Mouse (Mus musculus): ENCODE results near the gene Rap1gap2. TPM values are rescaled to one million over a fixed set of nuclear protein-coding genes. Genes with fewer than 3 reads are reported as not detected.

Gene Rap1gap2
- 100 to 1,000 TPM; 179 to 181 TPM for total RNA-seq (2021)
- long read RNA-seq, experiment 1, full-length matches to known transcripts: 5 of 118 reads
- long read RNA-seq, experiment 1, partial matches to known transcripts: 16 of 118 reads
- long read RNA-seq, experiment 1, other reads (novel, unspliced or antisense): 97 of 118 reads
- long read RNA-seq, experiment 2, full-length matches to known transcripts: 7 of 88 reads
- long read RNA-seq, experiment 2, partial matches to known transcripts: 9 of 88 reads
- long read RNA-seq, experiment 2, other reads (novel, unspliced or antisense): 72 of 88 reads

GRCm38 (mm10) chr11:74610545-74611176 is at the start of gene Rap1gap2:
Gene Rap1gap2, minus strand, starts transcription at chr11:74610915.
- intact Hi-C loops (cut with DNase I): no loop called here

GRCm38 (mm10) chr11:74660336-74660735 is 49.6 kb upstream of the Rap1gap2 start:
- intact Hi-C loops (cut with DNase I): no loop called here
- no peak for DNase-seq (ENCODE audit: low spot score in 2 of 2)

More at GRCm38 (mm10) chr11:74610545-74611176, at the start of gene Rap1gap2:
- DNase-seq (ENCODE audit: low spot score in 2 of 2): no peak

- intact Hi-C loops (cut with DNase I): no loop called here
- DNase-seq (ENCODE audit: low spot score in 2 of 2): no peak
These were observed 45.2 kb upstream of the Rap1gap2 start for GRCm38 (mm10) chr11:74655941-74656340.

- no peak for DNase-seq (ENCODE audit: low spot score in 2 of 2)
- intact Hi-C loops (cut with DNase I): no loop called here
These were observed 42.7 kb upstream of the Rap1gap2 start for GRCm38 (mm10) chr11:74653385-74653784.

GRCm38 (mm10) chr11:74652791-74653191 is 42.1 kb upstream of the Rap1gap2 start:
- no peak for DNase-seq (ENCODE audit: low spot score in 2 of 2)
- intact Hi-C loops (cut with DNase I): no loop called here

GRCm38 (mm10) chr11:74650576-74651100 is 39.9 kb upstream of the Rap1gap2 start:
- intact Hi-C loops (cut with DNase I): no loop called here
- no peak for DNase-seq (ENCODE audit: low spot score in 2 of 2)

GRCm38 (mm10) chr11:74649647-74650551 is 39.2 kb upstream of the Rap1gap2 start:
- peak in 1 of 2 experiments; percentile 35 for DNase-seq (ENCODE audit: low spot score in 2 of 2)
- intact Hi-C loops (cut with DNase I): no loop called here

- intact Hi-C loops (cut with DNase I): no loop called here
- peak; percentile 95 to 97 for DNase-seq (ENCODE audit: low spot score in 2 of 2)
These were observed 38.5 kb upstream of the Rap1gap2 start, which contains the start of gene Cluh for GRCm38 (mm10) chr11:74649095-74649646. Gene Cluh, plus strand, starts transcription at chr11:74649495.

GRCm38 (mm10) chr11:74648676-74649075 is 38.0 kb upstream of the Rap1gap2 start:
- intact Hi-C loops (cut with DNase I): no loop called here
- no peak for DNase-seq (ENCODE audit: low spot score in 2 of 2)

GRCm38 (mm10) chr11:74647966-74648365 is 37.3 kb upstream of the Rap1gap2 start:
- intact Hi-C loops (cut with DNase I): no loop called here
- DNase-seq (ENCODE audit: low spot score in 2 of 2): no peak

GRCm38 (mm10) chr11:74639628-74640027 is 28.9 kb upstream of the Rap1gap2 start:
- DNase-seq (ENCODE audit: low spot score in 2 of 2): no peak
- intact Hi-C loops (cut with DNase I): no loop called here

GRCm38 (mm10) chr11:74638791-74639411 is 28.2 kb upstream of the Rap1gap2 start:
- no peak for DNase-seq (ENCODE audit: low spot score in 2 of 2)
- intact Hi-C loops (cut with DNase I): no loop called here

- DNase-seq (ENCODE audit: low spot score in 2 of 2): peak; percentile 66 to 74
- intact Hi-C loops (cut with DNase I): no loop called here
These were observed 27.5 kb upstream of the Rap1gap2 start for GRCm38 (mm10) chr11:74637971-74638790.

GRCm38 (mm10) chr11:74637486-74637885 is 26.8 kb upstream of the Rap1gap2 start:
- intact Hi-C loops (cut with DNase I): no loop called here
- DNase-seq (ENCODE audit: low spot score in 2 of 2): no peak

GRCm38 (mm10) chr11:74634490-74635275 is 24.0 kb upstream of the Rap1gap2 start:
- intact Hi-C loops (cut with DNase I): no loop called here
- DNase-seq (ENCODE audit: low spot score in 2 of 2): peak; percentile 75 to 78

- no peak for DNase-seq (ENCODE audit: low spot score in 2 of 2)
- intact Hi-C loops (cut with DNase I): no loop called here
These were observed 21.4 kb upstream of the Rap1gap2 start for GRCm38 (mm10) chr11:74631880-74632789.
